Mouse (Mus musculus): ENCODE data around the gene Palm3.

GRCm38 (mm10) chr8:84068316-84069035 is 47.2 kb downstream of the Palm3 start:
- TF ChIP-seq POLR2A (IDR thresholded peaks at IDR 0.05; ENCODE audit: extremely low read depth, insufficient read depth, low read length), result no peak
- TF ChIP-seq CTCF (IDR thresholded peaks at IDR 0.05; ENCODE audit: extremely low read depth, insufficient read depth, low read length), result no peak

Data from cortical plate, adult 2 months (tissue).